Mouse (Mus musculus): Measurements from ENCODE around the gene Cwc22. TPM values are rescaled to one million over a fixed set of nuclear protein-coding genes. Genes with fewer than 3 reads are reported as not detected.
A peak's percentile ranks its signal among the peaks of the same experiment; 100 is the strongest.

Gene Cwc22
- total RNA-seq (2014; rRNA removed): 20.1 and 24.6 TPM in 2 replicates
- 6.1 and 10.4 TPM in 2 replicates for polyA plus RNA-seq (2015; fragmentation: Nextera tagmentation; extraction: Ambion mirVana)

GRCm38 (mm10) chr2:77945596-77946485 lies at the start of gene Cwc22:
TSS of gene Cwc22 (minus strand) at chr2:77946375.
- 0 out of 2 replicates have a peak, but pooled peaks have one; percentile 4 for TF ChIP-seq CTCF (IDR thresholded peaks at IDR 0.05; ENCODE audit: low read depth)
- Histone ChIP-seq H3K27me3 (ENCODE audit: insufficient read depth, low read length) (no peaks in the 10 kb centered on the region), H3K4me1 (ENCODE audit: insufficient read depth) (0 out of 2 replicates have a peak, but pooled peaks cover 5% of the 10 kb centered on the region), H3K9ac (peak within 1 kb of the TSS; percentile 91), H3K9me3 (ENCODE audit: low read length) (no peaks in the 10 kb centered on the region), H3K4me3 (ENCODE audit: low read depth, low read length) (peak within 1 kb of the TSS; percentile 82), H3K27ac (ENCODE audit: low read depth, low read length) (peak within 1 kb of the TSS; percentile 78), H3K4me2 (ENCODE audit: low read depth) (peak within 1 kb of the TSS; percentile 74), H3K36me3 (ENCODE audit: insufficient read depth) (no peaks in the 10 kb centered on the region)
- DNase-seq: peak; percentile 96
- 2% methylated on average over 55 of the region's 55 CpGs for WGBS
- ATAC-seq: peak; percentile 95

- no peak for TF ChIP-seq CTCF (IDR thresholded peaks at IDR 0.05; ENCODE audit: low read depth)
- DNase-seq (no peak), ATAC-seq (no peak)
- WGBS: 78% methylated on average over 4 of the region's 4 CpGs
- Histone ChIP-seq H3K4me1 (ENCODE audit: insufficient read depth) (no peaks in the 10 kb centered on the region), H3K9me3 (ENCODE audit: low read length) (no peaks in the 10 kb centered on the region), H3K27me3 (ENCODE audit: insufficient read depth, low read length) (no peaks in the 10 kb centered on the region), H3K36me3 (ENCODE audit: insufficient read depth) (no peaks in the 10 kb centered on the region), H3K27ac (ENCODE audit: low read depth, low read length) (no peak overlapping the region), H3K4me3 (ENCODE audit: low read depth, low read length) (no peak overlapping the region), H3K9ac (no peak overlapping the region), H3K4me2 (ENCODE audit: low read depth) (no peak overlapping the region)
Observed at GRCm38 (mm10) chr2:77993727-77994401, 47.7 kb upstream of the Cwc22 start.

GRCm38 (mm10) chr2:77992951-77993604 lies 46.9 kb upstream of the Cwc22 start:
- no peaks in the 10 kb centered on the region for H3K4me1 ChIP-seq (ENCODE audit: insufficient read depth)
- H3K9ac ChIP-seq: no peak overlapping the region
- no peak for DNase-seq
- no peaks in the 10 kb centered on the region for H3K27me3 ChIP-seq (ENCODE audit: insufficient read depth, low read length)
- H3K4me3 ChIP-seq (ENCODE audit: low read depth, low read length): no peak overlapping the region
- H3K9me3 ChIP-seq (ENCODE audit: low read length): no peaks in the 10 kb centered on the region
- no peak for ATAC-seq
- no peak overlapping the region for H3K27ac ChIP-seq (ENCODE audit: low read depth, low read length)
- no peak overlapping the region for H3K4me2 ChIP-seq (ENCODE audit: low read depth)
- no peaks in the 10 kb centered on the region for H3K36me3 ChIP-seq (ENCODE audit: insufficient read depth)
- WGBS: 82% methylated on average over 3 of the region's 3 CpGs
- TF ChIP-seq CTCF (IDR thresholded peaks at IDR 0.05; ENCODE audit: low read depth): no peak

- no peak for DNase-seq
- 67% methylated on average over 2 of the region's 2 CpGs for WGBS
- no peak for TF ChIP-seq CTCF (IDR thresholded peaks at IDR 0.05; ENCODE audit: low read depth)
Observed at GRCm38 (mm10) chr2:77990820-77991219, 44.6 kb upstream of the Cwc22 start.

GRCm38 (mm10) chr2:77990121-77990520 lies 43.9 kb upstream of the Cwc22 start:
- Histone ChIP-seq H3K36me3 (ENCODE audit: insufficient read depth) (no peaks in the 10 kb centered on the region), H3K27ac (ENCODE audit: low read depth, low read length) (no peak overlapping the region), H3K4me2 (ENCODE audit: low read depth) (no peak overlapping the region), H3K9ac (no peak overlapping the region), H3K4me3 (ENCODE audit: low read depth, low read length) (no peak overlapping the region), H3K27me3 (ENCODE audit: insufficient read depth, low read length) (no peaks in the 10 kb centered on the region), H3K9me3 (ENCODE audit: low read length) (no peaks in the 10 kb centered on the region), H3K4me1 (ENCODE audit: insufficient read depth) (no peaks in the 10 kb centered on the region)
- DNase-seq (no peak), ATAC-seq (no peak)
- TF ChIP-seq CTCF (IDR thresholded peaks at IDR 0.05; ENCODE audit: low read depth): no peak

More at GRCm38 (mm10) chr2:77990820-77991219, 44.6 kb upstream of the Cwc22 start:
- ATAC-seq: no peak
- Histone ChIP-seq H3K9ac (no peak overlapping the region), H3K36me3 (ENCODE audit: insufficient read depth) (no peaks in the 10 kb centered on the region), H3K27ac (ENCODE audit: low read depth, low read length) (no peak overlapping the region), H3K4me1 (ENCODE audit: insufficient read depth) (no peaks in the 10 kb centered on the region), H3K27me3 (ENCODE audit: insufficient read depth, low read length) (no peaks in the 10 kb centered on the region), H3K4me2 (ENCODE audit: low read depth) (no peak overlapping the region), H3K9me3 (ENCODE audit: low read length) (no peaks in the 10 kb centered on the region), H3K4me3 (ENCODE audit: low read depth, low read length) (no peak overlapping the region)

GRCm38 (mm10) chr2:77989390-77989789 lies 43.2 kb upstream of the Cwc22 start:
- TF ChIP-seq CTCF (IDR thresholded peaks at IDR 0.05; ENCODE audit: low read depth): no peak
- no peak for ATAC-seq
- H3K4me3 ChIP-seq (ENCODE audit: low read depth, low read length): no peak overlapping the region
- no peaks in the 10 kb centered on the region for H3K4me1 ChIP-seq (ENCODE audit: insufficient read depth)
- H3K36me3 ChIP-seq (ENCODE audit: insufficient read depth): no peaks in the 10 kb centered on the region
- H3K4me2 ChIP-seq (ENCODE audit: low read depth): no peak overlapping the region
- WGBS: 59% methylated on average over 1 of the region's 1 CpGs
- DNase-seq: no peak
- no peak overlapping the region for H3K27ac ChIP-seq (ENCODE audit: low read depth, low read length)
- no peaks in the 10 kb centered on the region for H3K27me3 ChIP-seq (ENCODE audit: insufficient read depth, low read length)
- H3K9me3 ChIP-seq (ENCODE audit: low read length): no peaks in the 10 kb centered on the region
- no peak overlapping the region for H3K9ac ChIP-seq
